12 mouse cellular contexts compared by ENCODE assay signal in the genomic region with DNA sequence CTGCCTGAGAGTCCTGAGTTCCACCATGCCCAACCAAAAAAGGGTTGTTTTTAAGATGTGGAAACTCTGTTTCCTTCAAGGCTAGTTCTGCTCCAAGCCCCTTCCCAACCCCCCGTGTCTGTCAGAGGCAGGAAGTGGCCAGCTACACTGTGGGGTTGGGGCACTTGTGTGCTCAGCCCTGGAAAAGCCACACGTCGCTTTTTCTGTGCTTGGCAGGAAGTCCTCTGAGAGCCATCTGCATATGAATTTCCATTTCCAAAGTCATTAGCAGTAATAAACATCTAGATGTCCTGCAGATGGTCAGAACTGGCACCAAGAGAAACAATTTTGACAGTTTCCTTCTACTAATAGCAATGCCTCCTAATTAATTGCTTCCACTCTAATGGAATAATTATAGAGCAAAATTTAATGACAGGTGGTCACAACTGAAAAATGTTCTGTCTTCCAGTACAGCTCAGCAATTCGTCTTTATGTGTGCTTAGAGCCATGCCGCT. TPM values are rescaled to one million over a fixed set of nuclear protein-coding genes. Genes with fewer than 3 reads are reported as not detected.
DNase-seq lines count a peak whose midpoint lies in the region; ATAC-seq and TF ChIP-seq lines count a peak whose summit lies in the region.
"Had no signal": no experiment of that assay in that cellular context is flagged by ENCODE, and none has a peak within 500 bp of the region (broad histone marks: within the 10 kb centered on the region; RNA-seq: fewer than 3 reads in every experiment).

No protein-coding gene starts in this region.

- H3K36me3 ChIP-seq in hindbrain, postnatal 0 days (ENCODE audit: insufficient read depth, low read length), result peaks cover 60% of the 10 kb centered on the region
- H3K36me3 ChIP-seq in hindbrain, embryonic 10.5 days, result peaks cover 75% of the 10 kb centered on the region
- H3K36me3 ChIP-seq in liver, embryonic 12.5 days, result peaks cover 33% of the 10 kb centered on the region

- H3K9ac ChIP-seq in hindbrain, postnatal 0 days (replicated peaks; ENCODE audit: low read length), result no peak overlapping the region
- no peak overlapping the region for H3K9ac ChIP-seq in liver, embryonic 12.5 days
- H3K9ac ChIP-seq: embryonic facial prominence, embryonic 13.5 days; midbrain, embryonic 13.5 days; neural tube, embryonic 15.5 days had no signal

- TF ChIP-seq CTCF in hindbrain, postnatal 0 days (IDR thresholded peaks at IDR 0.05; ENCODE audit: low read depth), result no peak

- ATAC-seq in hindbrain, postnatal 0 days, result peak; percentile 51
- ATAC-seq in liver, embryonic 12.5 days, result peak; percentile 57; the same call in 1 of the 2 replicates
- ATAC-seq: midbrain, embryonic 13.5 days had no signal

- H3K4me1 ChIP-seq in hindbrain, postnatal 0 days (ENCODE audit: insufficient read depth, low read length), result no peaks in the 10 kb centered on the region
- H3K4me1 ChIP-seq in hindbrain, embryonic 10.5 days (replicated peaks), result no peaks in the 10 kb centered on the region
- 0 out of 2 replicates have a peak, but pooled peaks cover 7% of the 10 kb centered on the region for H3K4me1 ChIP-seq in liver, embryonic 12.5 days
- H3K4me1 ChIP-seq: embryonic facial prominence, embryonic 13.5 days; midbrain, embryonic 13.5 days; neural tube, embryonic 15.5 days had no signal

- H3K27ac ChIP-seq in hindbrain, postnatal 0 days, result no peak overlapping the region
- H3K27ac ChIP-seq in hindbrain, embryonic 10.5 days, result no peak overlapping the region
- H3K27ac ChIP-seq in liver, embryonic 12.5 days, result 0 out of 2 replicates have a peak overlapping the region, but pooled peaks have one; percentile 10
- H3K27ac ChIP-seq: embryonic facial prominence, embryonic 13.5 days; midbrain, embryonic 13.5 days; neural tube, embryonic 15.5 days had no signal

- H3K4me3 ChIP-seq in hindbrain, postnatal 0 days (ENCODE audit: low read length), result no peak overlapping the region
- no peak overlapping the region for H3K4me3 ChIP-seq in hindbrain, embryonic 10.5 days
- H3K4me3 ChIP-seq in liver, embryonic 12.5 days, result no peak overlapping the region
- H3K4me3 ChIP-seq: embryonic facial prominence, embryonic 13.5 days; midbrain, embryonic 13.5 days; neural tube, embryonic 15.5 days had no signal

- WGBS in hindbrain, postnatal 0 days, result 61% methylated on average over 5 of the region's 5 CpGs
- WGBS in hindbrain, embryonic 10.5 days, result 79% methylated on average over 5 of the region's 5 CpGs
- 36% methylated on average over 5 of the region's 5 CpGs for WGBS in liver, embryonic 12.5 days (ENCODE audit: insufficient replicate concordance)

- H3K9me3 ChIP-seq in hindbrain, postnatal 0 days (ENCODE audit: low read length), result no peaks in the 10 kb centered on the region
- no peaks in the 10 kb centered on the region for H3K9me3 ChIP-seq in hindbrain, embryonic 10.5 days
- H3K9me3 ChIP-seq in liver, embryonic 12.5 days (replicated peaks), result no peaks in the 10 kb centered on the region
- H3K9me3 ChIP-seq: embryonic facial prominence, embryonic 13.5 days; midbrain, embryonic 13.5 days; neural tube, embryonic 15.5 days had no signal

- peak; percentile 35 for DNase-seq in hindbrain, postnatal 0 days (ENCODE audit: low spot score)
- no peak for DNase-seq in hindbrain, embryonic 10.5 days (ENCODE audit: low spot score)
- peak; percentile 74 for DNase-seq in Muller cell, postnatal 12 days (ENCODE audit: inconsistent ontology term)
- peak; percentile 74 to 79 for DNase-seq in cerebellum, postnatal 10 days
- DNase-seq in retina, postnatal 1 day, result no peak
- no peak for DNase-seq in kidney, postnatal 4 days
- DNase-seq in right cerebral cortex, adult 2 months (ENCODE audit: low spot score in 2 of 2), result no peak
- DNase-seq: kidney, adult 8-10 months had no signal

- no peaks in the 10 kb centered on the region for H3K27me3 ChIP-seq in hindbrain, postnatal 0 days (ENCODE audit: insufficient read depth, low read length)
- H3K27me3 ChIP-seq in hindbrain, embryonic 10.5 days (ENCODE audit: insufficient read depth, poor library complexity, severe bottlenecking), result no peaks in the 10 kb centered on the region
- no peaks in the 10 kb centered on the region for H3K27me3 ChIP-seq in liver, embryonic 12.5 days (replicated peaks)
- H3K27me3 ChIP-seq: embryonic facial prominence, embryonic 13.5 days; midbrain, embryonic 13.5 days; neural tube, embryonic 15.5 days had no signal

- no peak overlapping the region for H3K4me2 ChIP-seq in hindbrain, postnatal 0 days (ENCODE audit: low read depth, low read length)
- no peak overlapping the region for H3K4me2 ChIP-seq in liver, embryonic 12.5 days
- H3K4me2 ChIP-seq: embryonic facial prominence, embryonic 13.5 days; midbrain, embryonic 13.5 days; neural tube, embryonic 15.5 days had no signal

RNA-seq across cellular contexts. Expression of a gene that starts 35.1 kb away (rescaled TPM):
- 36.8 and 40.8 TPM in 2 replicates for total RNA-seq in hindbrain, postnatal 0 days (2014; rRNA removed)
- polyA plus RNA-seq in hindbrain, postnatal 0 days (2015; fragmentation: Nextera tagmentation; extraction: Ambion mirVana), result 29.4 and 31.7 TPM in 2 replicates
- polyA plus RNA-seq in hindbrain, embryonic 10.5 days (2016; fragmentation: Nextera tagmentation; extraction: Ambion mirVana), result 28.0 and 30.7 TPM in 2 replicates
- polyA plus RNA-seq in liver, embryonic 12.5 days (2016; fragmentation: Nextera tagmentation; extraction: Ambion mirVana), result 8.6 and 8.9 TPM in 2 replicates

RNA-seq across cellular contexts. Expression of a gene that starts 54.4 kb away (rescaled TPM):
- 34.3 and 44.2 TPM in 2 replicates for total RNA-seq in hindbrain, postnatal 0 days (2014; rRNA removed)
- polyA plus RNA-seq in hindbrain, postnatal 0 days (2015; fragmentation: Nextera tagmentation; extraction: Ambion mirVana), result 10.1 and 10.9 TPM in 2 replicates
- polyA plus RNA-seq in hindbrain, embryonic 10.5 days (2016; fragmentation: Nextera tagmentation; extraction: Ambion mirVana), result 67.6 and 90.9 TPM in 2 replicates
- polyA plus RNA-seq in liver, embryonic 12.5 days (2016; fragmentation: Nextera tagmentation; extraction: Ambion mirVana), result 1.5 and 1.7 TPM in 2 replicates

Comparison
In these comparisons a context has a peak if more than half of its experiments do, and no peak if none do; other contexts are left out.
1. DNase-seq: peak in hindbrain, postnatal 0 days (single experiment), Muller cell, postnatal 12 days (single experiment) and cerebellum, postnatal 10 days (2 of 2); none in hindbrain, embryonic 10.5 days (single experiment), retina, postnatal 1 day (single experiment), kidney, postnatal 4 days (0 of 2) and right cerebral cortex, adult 2 months (0 of 2).